Mouse (Mus musculus): ENCODE data around the gene Vac14. TPM values are rescaled to one million over a fixed set of nuclear protein-coding genes. Genes with fewer than 3 reads are reported as not detected.

Gene Vac14
- polyA plus RNA-seq, 1 experiment from 2014 or later = 28.1 TPM

DNA sequence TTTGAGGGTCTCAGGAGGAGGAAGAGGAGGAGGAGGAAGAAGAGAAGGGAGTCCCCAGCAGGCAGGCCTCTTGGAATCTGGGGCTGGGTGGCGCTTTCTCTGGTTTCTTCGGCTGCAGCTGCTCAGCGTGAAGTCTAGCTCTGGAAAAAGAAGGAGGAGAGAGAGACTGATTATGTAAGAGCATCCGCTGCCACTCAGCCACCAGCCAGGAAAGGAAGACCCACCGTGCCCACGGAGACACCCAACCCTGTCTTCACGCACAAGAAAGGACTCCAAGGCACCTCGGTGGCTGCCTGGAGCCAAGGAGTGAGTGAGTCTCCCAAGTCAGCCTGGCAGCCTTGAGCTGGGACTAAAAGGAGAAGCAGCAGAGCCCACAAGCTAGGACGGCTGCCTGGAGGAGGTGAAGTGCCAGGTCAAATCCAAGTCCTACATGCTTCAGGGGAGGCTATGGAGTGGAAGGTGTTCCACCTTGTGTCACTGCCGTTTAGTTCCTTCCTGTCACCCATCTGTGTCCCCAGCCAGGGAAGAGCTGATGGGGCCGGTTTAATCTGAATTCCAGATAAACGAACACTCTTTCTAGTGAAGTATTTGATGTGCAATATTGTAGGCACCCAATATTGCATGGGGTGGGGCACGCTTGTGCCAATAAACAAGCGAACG is 137.3 kb downstream of the Vac14 start:
- no peak overlapping the region for H3K4me2 ChIP-seq (ENCODE audit: low read length)
- no peaks in the 10 kb centered on the region for H3K9me3 ChIP-seq (ENCODE audit: control insufficient read depth, low read length)
- 60% methylated on average over 15 of the region's 15 CpGs for WGBS
- H3K36me3 ChIP-seq (ENCODE audit: control insufficient read depth, insufficient read depth) = no peaks in the 10 kb centered on the region
- no peak overlapping the region for H3K4me3 ChIP-seq (replicated peaks; ENCODE audit: low read length)
- H3K4me1 ChIP-seq (replicated peaks; ENCODE audit: control insufficient read depth, insufficient read depth, low read length) = no peaks in the 10 kb centered on the region
- H3K27ac ChIP-seq (ENCODE audit: low read length) = no peak overlapping the region
- no peaks in the 10 kb centered on the region for H3K27me3 ChIP-seq (replicated peaks; ENCODE audit: control insufficient read depth, insufficient read depth, low read length)
- no peak for ATAC-seq
- no peak overlapping the region for H3K9ac ChIP-seq (replicated peaks; ENCODE audit: low read depth, low read length)

DNA sequence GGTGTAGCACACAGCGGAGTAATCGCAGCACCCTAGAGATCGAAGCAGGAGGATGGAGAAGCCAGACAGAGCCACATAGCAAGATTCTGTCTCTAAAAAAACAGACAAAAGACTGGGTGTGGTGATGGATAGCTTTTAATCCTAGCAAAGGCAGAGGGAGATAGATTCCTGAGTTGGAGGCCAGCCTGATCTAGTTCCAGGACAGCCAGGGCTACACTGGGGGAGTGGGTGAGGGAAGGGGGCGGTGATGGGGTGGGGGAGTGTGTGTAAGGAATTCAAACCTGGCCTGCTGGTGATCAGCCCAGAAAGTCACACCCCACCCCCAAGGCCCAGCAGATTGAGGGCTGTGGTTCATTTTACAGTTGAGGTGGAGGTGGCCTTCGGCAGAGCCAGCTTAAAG is 137.8 kb downstream of the Vac14 start:
- Histone ChIP-seq H3K27me3 (replicated peaks; ENCODE audit: control insufficient read depth, insufficient read depth, low read length) (no peaks in the 10 kb centered on the region), H3K9ac (replicated peaks; ENCODE audit: low read depth, low read length) (no peak overlapping the region), H3K4me2 (ENCODE audit: low read length) (no peak overlapping the region), H3K4me3 (replicated peaks; ENCODE audit: low read length) (no peak overlapping the region), H3K27ac (ENCODE audit: low read length) (no peak overlapping the region), H3K4me1 (replicated peaks; ENCODE audit: control insufficient read depth, insufficient read depth, low read length) (no peaks in the 10 kb centered on the region), H3K36me3 (ENCODE audit: control insufficient read depth, insufficient read depth) (no peaks in the 10 kb centered on the region), H3K9me3 (ENCODE audit: control insufficient read depth, low read length) (no peaks in the 10 kb centered on the region)
- WGBS = 86% methylated on average over 5 of the region's 5 CpGs
- no peak for ATAC-seq

- Histone ChIP-seq H3K36me3 (ENCODE audit: control insufficient read depth, insufficient read depth) (no peaks in the 10 kb centered on the region), H3K27me3 (replicated peaks; ENCODE audit: control insufficient read depth, insufficient read depth, low read length) (no peaks in the 10 kb centered on the region), H3K4me1 (replicated peaks; ENCODE audit: control insufficient read depth, insufficient read depth, low read length) (no peaks in the 10 kb centered on the region), H3K9ac (replicated peaks; ENCODE audit: low read depth, low read length) (no peak overlapping the region), H3K27ac (ENCODE audit: low read length) (no peak overlapping the region), H3K4me2 (ENCODE audit: low read length) (no peak overlapping the region), H3K4me3 (replicated peaks; ENCODE audit: low read length) (no peak overlapping the region), H3K9me3 (ENCODE audit: control insufficient read depth, low read length) (no peaks in the 10 kb centered on the region)
- ATAC-seq = no peak
- WGBS = 79% methylated on average over 7 of the region's 7 CpGs
Measured at GRCm38 (mm10) chr8:110760280-110760940, 142.0 kb downstream of the Vac14 start.

DNA sequence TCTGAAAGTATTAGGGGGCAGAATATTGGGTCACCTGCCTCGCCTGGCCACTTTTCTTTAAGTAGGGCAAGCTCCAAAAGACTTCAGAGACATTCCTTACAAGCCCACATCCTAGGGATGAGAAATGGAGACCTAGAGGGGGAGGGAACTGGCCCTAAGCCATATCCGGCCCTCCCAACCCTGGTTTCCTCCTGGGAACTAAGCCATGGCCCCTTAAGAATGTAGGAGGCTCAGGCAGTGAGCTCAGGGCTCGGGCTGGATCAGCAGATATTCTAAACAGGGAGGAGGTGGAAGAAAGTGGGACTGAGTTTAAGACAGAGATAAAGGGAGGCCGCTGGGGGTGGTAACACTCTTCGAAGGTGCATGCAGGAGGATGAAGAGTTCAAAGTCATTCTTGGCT is 142.8 kb downstream of the Vac14 start:
- no peaks in the 10 kb centered on the region for H3K9me3 ChIP-seq (ENCODE audit: control insufficient read depth, low read length)
- WGBS = 52% methylated on average over 5 of the region's 5 CpGs
- ATAC-seq = no peak
- no peaks in the 10 kb centered on the region for H3K27me3 ChIP-seq (replicated peaks; ENCODE audit: control insufficient read depth, insufficient read depth, low read length)
- no peaks in the 10 kb centered on the region for H3K4me1 ChIP-seq (replicated peaks; ENCODE audit: control insufficient read depth, insufficient read depth, low read length)
- H3K36me3 ChIP-seq (ENCODE audit: control insufficient read depth, insufficient read depth) = no peaks in the 10 kb centered on the region
- no peak overlapping the region for H3K27ac ChIP-seq (ENCODE audit: low read length)
- no peak overlapping the region for H3K4me2 ChIP-seq (ENCODE audit: low read length)
- H3K4me3 ChIP-seq (replicated peaks; ENCODE audit: low read length) = no peak overlapping the region
- H3K9ac ChIP-seq (replicated peaks; ENCODE audit: low read depth, low read length) = no peak overlapping the region

- Histone ChIP-seq H3K9me3 (ENCODE audit: control insufficient read depth, low read length) (no peaks in the 10 kb centered on the region), H3K4me2 (ENCODE audit: low read length) (no peak overlapping the region), H3K9ac (replicated peaks; ENCODE audit: low read depth, low read length) (no peak overlapping the region), H3K4me1 (replicated peaks; ENCODE audit: control insufficient read depth, insufficient read depth, low read length) (no peaks in the 10 kb centered on the region), H3K4me3 (replicated peaks; ENCODE audit: low read length) (no peak overlapping the region), H3K36me3 (ENCODE audit: control insufficient read depth, insufficient read depth) (no peaks in the 10 kb centered on the region), H3K27ac (ENCODE audit: low read length) (no peak overlapping the region), H3K27me3 (replicated peaks; ENCODE audit: control insufficient read depth, insufficient read depth, low read length) (no peaks in the 10 kb centered on the region)
- no peak for ATAC-seq
- 69% methylated on average over 6 of the region's 6 CpGs for WGBS
Measured at GRCm38 (mm10) chr8:110761988-110762387, 143.6 kb downstream of the Vac14 start.

DNA sequence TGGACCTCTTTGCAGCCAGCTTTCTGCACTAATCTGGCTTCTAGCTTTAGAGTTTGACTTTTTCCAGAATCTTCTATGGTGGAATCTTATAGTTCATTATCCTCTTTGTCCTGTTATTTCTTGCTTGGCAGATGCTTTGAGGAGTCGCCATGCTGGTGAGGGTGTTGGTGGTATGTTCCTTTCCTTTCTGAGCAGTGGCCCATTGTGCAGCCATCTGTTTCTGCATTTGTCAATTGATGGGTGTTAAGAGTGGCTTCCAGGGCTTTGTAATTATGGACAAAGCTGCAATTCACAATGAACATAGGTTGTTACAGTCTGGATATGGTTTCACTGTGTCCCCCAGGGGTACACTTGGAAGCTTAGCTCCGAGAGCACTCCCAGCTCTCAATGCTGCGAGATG is 146.3 kb downstream of the Vac14 start:
- no peak for ATAC-seq

GRCm38 (mm10) chr8:110767261-110767660 is 148.9 kb downstream of the Vac14 start:
- Histone ChIP-seq H3K36me3 (ENCODE audit: control insufficient read depth, insufficient read depth) (no peaks in the 10 kb centered on the region), H3K27me3 (replicated peaks; ENCODE audit: control insufficient read depth, insufficient read depth, low read length) (no peaks in the 10 kb centered on the region; the same call in 1 of the 2 replicates), H3K4me3 (replicated peaks; ENCODE audit: low read length) (no peak overlapping the region), H3K4me1 (replicated peaks; ENCODE audit: control insufficient read depth, insufficient read depth, low read length) (no peaks in the 10 kb centered on the region), H3K4me2 (ENCODE audit: low read length) (no peak overlapping the region), H3K9me3 (ENCODE audit: control insufficient read depth, low read length) (no peaks in the 10 kb centered on the region), H3K27ac (ENCODE audit: low read length) (no peak overlapping the region), H3K9ac (replicated peaks; ENCODE audit: low read depth, low read length) (no peak overlapping the region)
- 82% methylated on average over 6 of the region's 6 CpGs for WGBS
- ATAC-seq = no peak

More for the DNA sequence above, 146.3 kb downstream of the Vac14 start:
- Histone ChIP-seq H3K9me3 (ENCODE audit: control insufficient read depth, low read length) (no peaks in the 10 kb centered on the region), H3K4me3 (replicated peaks; ENCODE audit: low read length) (no peak overlapping the region), H3K4me1 (replicated peaks; ENCODE audit: control insufficient read depth, insufficient read depth, low read length) (no peaks in the 10 kb centered on the region), H3K4me2 (ENCODE audit: low read length) (no peak overlapping the region), H3K36me3 (ENCODE audit: control insufficient read depth, insufficient read depth) (no peaks in the 10 kb centered on the region), H3K9ac (replicated peaks; ENCODE audit: low read depth, low read length) (no peak overlapping the region), H3K27me3 (replicated peaks; ENCODE audit: control insufficient read depth, insufficient read depth, low read length) (no peaks in the 10 kb centered on the region), H3K27ac (ENCODE audit: low read length) (no peak overlapping the region)
- 51% methylated on average over 3 of the region's 3 CpGs for WGBS

Other genes starting within 250 kb of the Vac14 start
- gene Mtss1l, start 102.9 kb downstream of the Vac14 start, polyA plus RNA-seq (2015; fragmentation: Nextera tagmentation; extraction: Ambion mirVana) = 24.6 and 24.8 TPM in 2 replicates
- 5.4 and 5.7 TPM in 2 replicates for gene Il34, start 187.3 kb downstream of the Vac14 start, polyA plus RNA-seq (2015; fragmentation: Nextera tagmentation; extraction: Ambion mirVana)
- gene Cog4, start 228.0 kb downstream of the Vac14 start, polyA plus RNA-seq (2015; fragmentation: Nextera tagmentation; extraction: Ambion mirVana) = 65.0 and 69.3 TPM in 2 replicates
- gene Sf3b3, start 228.2 kb downstream of the Vac14 start, polyA plus RNA-seq (2015; fragmentation: Nextera tagmentation; extraction: Ambion mirVana) = 124 and 136 TPM in 2 replicates